Mouse (Mus musculus): ENCODE measurements around the gene Acss1. TPM values are rescaled to one million over a fixed set of nuclear protein-coding genes. Genes with fewer than 3 reads are reported as not detected.

The Acss1 gene
- polyA plus RNA-seq, 1 experiment from 2014 or later: 13.4 TPM

DNA sequence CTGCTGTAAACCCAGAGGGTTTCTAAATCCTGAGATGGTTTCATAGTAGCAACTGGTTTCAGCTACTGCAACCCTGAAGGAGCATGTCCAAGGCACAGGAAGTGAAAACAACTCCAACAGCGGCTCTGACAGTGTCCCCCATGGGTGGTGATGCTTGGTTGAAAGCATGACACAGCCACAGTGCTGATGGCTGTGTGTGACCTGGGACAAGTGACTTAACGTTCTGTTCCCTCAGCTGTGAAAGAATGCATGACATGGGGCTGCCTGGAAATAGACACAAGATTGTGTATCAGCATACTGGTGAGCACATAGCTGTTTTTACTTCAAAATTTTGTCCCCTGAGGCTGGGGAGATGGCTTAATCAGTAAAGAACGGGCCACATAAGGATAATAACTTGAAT is 46.6 kb downstream of the Acss1 start:
- TF ChIP-seq CTCF (IDR thresholded peaks at IDR 0.05): no peak
- TF ChIP-seq EP300 (IDR thresholded peaks at IDR 0.05): no peak
- Histone ChIP-seq H3K4me3 (ENCODE audit: low read depth, low read length) (no peak overlapping the region), H3K27me3 (replicated peaks; ENCODE audit: insufficient read depth, low read length) (no peaks in the 10 kb centered on the region), H3K36me3 (ENCODE audit: insufficient read depth, low read length) (0 out of 2 replicates have a peak, but pooled peaks cover under 1% of the 10 kb centered on the region), H3K27ac (ENCODE audit: low read length) (no peak overlapping the region), H3K9ac (replicated peaks; ENCODE audit: low read depth) (no peak overlapping the region), H3K4me1 (ENCODE audit: insufficient read depth, low read depth, low read length) (no peaks in the 10 kb centered on the region), H3K4me2 (replicated peaks; ENCODE audit: low read depth, low read length) (no peak overlapping the region), H3K9me3 (ENCODE audit: low read length) (no peaks in the 10 kb centered on the region)
- WGBS: 52% methylated on average over 3 of the region's 3 CpGs
- ATAC-seq (no peak), DNase-seq (ENCODE audit: low spot score) (no peak)

DNA sequence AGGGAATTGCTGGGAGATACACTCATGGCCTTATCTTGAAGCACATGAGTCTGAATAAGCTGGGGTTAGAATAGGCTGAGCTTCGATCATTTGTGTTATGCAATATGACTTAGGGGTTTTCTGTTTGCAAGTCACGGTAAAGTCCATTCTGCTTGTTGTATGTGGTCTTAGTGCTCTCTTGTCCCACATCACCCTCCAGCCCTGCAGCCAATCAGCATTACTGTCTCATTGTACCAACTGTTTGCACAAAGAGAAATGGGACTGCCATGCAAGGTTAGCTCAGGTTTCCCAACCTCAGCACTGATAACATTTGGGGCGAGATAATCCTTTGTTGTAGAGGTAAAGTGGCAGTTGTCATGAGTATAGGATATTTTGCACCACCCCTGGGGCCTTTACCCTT is 58.2 kb downstream of the Acss1 start:
- 65% methylated on average over 3 of the region's 3 CpGs for WGBS
- H3K27me3 ChIP-seq (replicated peaks; ENCODE audit: insufficient read depth, low read length): no peaks in the 10 kb centered on the region
- no peaks in the 10 kb centered on the region for H3K4me1 ChIP-seq (ENCODE audit: insufficient read depth, low read depth, low read length)
- H3K4me3 ChIP-seq (ENCODE audit: low read depth, low read length): no peak overlapping the region
- no peak for ATAC-seq
- H3K27ac ChIP-seq (ENCODE audit: low read length): no peak overlapping the region
- no peak overlapping the region for H3K9ac ChIP-seq (replicated peaks; ENCODE audit: low read depth)
- no peak for DNase-seq (ENCODE audit: low spot score)
- TF ChIP-seq CTCF (IDR thresholded peaks at IDR 0.05) (no peak), EP300 (IDR thresholded peaks at IDR 0.05) (no peak)
- no peak overlapping the region for H3K4me2 ChIP-seq (replicated peaks; ENCODE audit: low read depth, low read length)
- H3K9me3 ChIP-seq (ENCODE audit: low read length): no peaks in the 10 kb centered on the region
- H3K36me3 ChIP-seq (ENCODE audit: insufficient read depth, low read length): no peaks in the 10 kb centered on the region

DNA sequence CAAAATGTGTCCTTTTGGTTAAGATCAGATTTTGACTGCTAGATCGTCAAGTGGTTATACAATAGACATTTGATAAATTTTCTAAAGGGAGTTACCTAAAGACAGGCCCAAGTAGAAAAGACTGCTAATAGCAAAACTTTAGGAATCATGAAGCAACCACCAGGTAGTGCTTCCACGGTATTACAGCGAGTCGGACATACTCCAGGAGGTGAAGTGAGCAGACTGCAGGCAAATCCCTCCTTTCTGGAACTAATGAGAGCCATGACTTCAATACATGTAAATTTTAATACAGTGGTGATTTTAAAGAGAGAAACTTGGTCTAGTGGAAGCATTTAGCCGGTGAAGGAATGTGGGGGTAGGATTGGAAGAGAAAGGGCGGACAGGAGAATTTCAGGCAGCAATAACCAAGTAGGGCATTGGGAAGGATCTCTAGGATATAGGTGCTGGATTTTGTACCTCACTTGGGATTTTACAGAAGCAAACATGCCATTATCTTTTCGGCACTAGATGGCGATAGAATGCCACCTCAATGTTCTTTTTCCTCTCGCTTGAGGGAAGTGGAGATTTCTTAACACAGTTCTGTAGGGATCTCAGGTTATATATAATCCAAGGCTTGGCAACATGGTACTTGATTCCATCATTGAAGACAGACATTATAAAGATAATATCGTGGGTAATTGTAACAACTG is 59.3 kb downstream of the Acss1 start:
- WGBS: under 1% methylated on average over 10 of the region's 10 CpGs

DNA sequence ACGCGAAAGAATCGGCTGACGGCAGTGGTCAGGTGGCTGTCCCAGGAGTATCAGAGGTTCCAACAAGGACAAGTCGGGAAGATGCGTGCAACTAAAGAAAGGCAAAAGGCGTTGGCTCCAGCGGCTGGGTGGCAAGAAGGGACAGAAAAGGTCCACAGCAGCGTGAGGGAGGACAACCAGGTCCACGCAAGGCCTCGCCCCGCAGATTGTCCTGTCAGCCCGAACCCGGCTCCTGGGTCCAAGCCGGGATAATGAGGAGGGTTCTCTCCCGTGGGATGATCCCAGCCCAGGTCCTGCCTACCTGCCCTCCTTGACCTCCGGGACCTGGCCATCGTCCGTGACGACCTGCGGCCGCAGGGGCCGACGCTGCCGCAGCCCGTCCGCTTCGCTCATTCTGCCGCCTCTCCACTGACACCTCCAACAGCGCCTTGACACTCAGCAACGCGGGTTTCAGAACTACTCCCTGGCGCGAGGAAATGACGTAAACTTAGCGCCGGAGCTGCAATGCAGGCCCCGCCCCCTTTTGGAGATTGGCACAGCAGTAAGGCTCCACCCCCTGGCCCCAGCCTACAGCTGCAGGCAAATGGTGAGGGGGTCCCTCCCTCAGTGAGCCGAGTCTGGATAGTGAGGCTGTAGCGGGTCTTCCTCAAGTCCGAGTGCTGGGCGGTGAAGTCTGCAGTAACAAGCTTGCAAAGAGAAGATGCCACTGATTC is 60.1 kb downstream of the Acss1 start, which contains the start of gene Apmap:
Gene Apmap (minus strand): TSS at position 481 of the 713 bp plus-strand sequence.
- Histone ChIP-seq H3K9ac (replicated peaks; ENCODE audit: low read depth) (peak within 1 kb of the TSS; percentile 71), H3K4me2 (replicated peaks; ENCODE audit: low read depth, low read length) (peak within 1 kb of the TSS; percentile 93), H3K4me1 (ENCODE audit: insufficient read depth, low read depth, low read length) (no peaks in the 10 kb centered on the region), H3K27ac (ENCODE audit: low read length) (peak within 1 kb of the TSS; percentile 55), H3K4me3 (ENCODE audit: low read depth, low read length) (peak within 1 kb of the TSS; percentile 87), H3K9me3 (ENCODE audit: low read length) (no peaks in the 10 kb centered on the region), H3K36me3 (ENCODE audit: insufficient read depth, low read length) (no peaks in the 10 kb centered on the region), H3K27me3 (replicated peaks; ENCODE audit: insufficient read depth, low read length) (no peaks in the 10 kb centered on the region)
- ATAC-seq: peak; percentile 97
- under 1% methylated on average over 41 of the region's 42 CpGs for WGBS
- TF ChIP-seq CTCF (IDR thresholded peaks at IDR 0.05) (peak; percentile 48; the same call in 1 of the 2 replicates), EP300 (IDR thresholded peaks at IDR 0.05) (no peak)
- DNase-seq (ENCODE audit: low spot score): peak; percentile 99

More for the DNA sequence above, 59.3 kb downstream of the Acss1 start:
- DNase-seq (ENCODE audit: low spot score) (peak; percentile 89), ATAC-seq (peak; percentile 57)
- H3K9me3 ChIP-seq (ENCODE audit: low read length): no peaks in the 10 kb centered on the region
- H3K4me3 ChIP-seq (ENCODE audit: low read depth, low read length): peak overlapping the region; percentile 87
- H3K4me1 ChIP-seq (ENCODE audit: insufficient read depth, low read depth, low read length): no peaks in the 10 kb centered on the region
- peak overlapping the region; percentile 93 for H3K4me2 ChIP-seq (replicated peaks; ENCODE audit: low read depth, low read length)
- H3K9ac ChIP-seq (replicated peaks; ENCODE audit: low read depth): no peak overlapping the region; the same call in 1 of the 2 replicates
- no peak overlapping the region; the same call in none of the 2 replicates for H3K27ac ChIP-seq (ENCODE audit: low read length)
- no peaks in the 10 kb centered on the region for H3K27me3 ChIP-seq (replicated peaks; ENCODE audit: insufficient read depth, low read length)
- TF ChIP-seq CTCF (IDR thresholded peaks at IDR 0.05) (peak; percentile 93), EP300 (IDR thresholded peaks at IDR 0.05) (no peak)
- no peaks in the 10 kb centered on the region for H3K36me3 ChIP-seq (ENCODE audit: insufficient read depth, low read length)

DNA sequence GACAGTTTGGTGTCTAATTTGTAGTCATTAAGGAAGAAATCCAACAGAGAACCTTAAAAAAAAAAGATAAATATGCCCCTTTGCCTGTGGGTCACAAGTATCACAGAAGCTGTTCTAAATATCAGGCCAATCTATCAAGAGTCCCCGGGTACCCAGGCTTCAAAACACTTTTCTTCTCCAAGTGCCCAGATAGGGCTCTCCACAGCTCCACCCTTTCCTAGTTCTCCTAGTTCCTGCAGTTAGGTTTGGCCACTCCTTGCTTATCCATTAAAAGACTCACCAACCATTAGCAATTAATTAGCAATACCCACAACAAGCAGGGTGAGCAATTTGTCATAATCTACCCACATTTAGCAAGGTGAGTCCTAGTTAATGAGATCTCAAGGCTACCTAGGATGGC is 61.2 kb downstream of the Acss1 start:
- no peak overlapping the region for H3K4me3 ChIP-seq (ENCODE audit: low read depth, low read length)
- no peaks in the 10 kb centered on the region for H3K4me1 ChIP-seq (ENCODE audit: insufficient read depth, low read depth, low read length)
- H3K4me2 ChIP-seq (replicated peaks; ENCODE audit: low read depth, low read length): no peak overlapping the region
- DNase-seq (ENCODE audit: low spot score) (no peak), ATAC-seq (no peak)
- no peak overlapping the region for H3K9ac ChIP-seq (replicated peaks; ENCODE audit: low read depth)
- no peaks in the 10 kb centered on the region for H3K27me3 ChIP-seq (replicated peaks; ENCODE audit: insufficient read depth, low read length)
- no peaks in the 10 kb centered on the region for H3K9me3 ChIP-seq (ENCODE audit: low read length)
- WGBS: 10% methylated on average over 1 of the region's 1 CpGs
- TF ChIP-seq EP300 (IDR thresholded peaks at IDR 0.05): no peak
- no peak for TF ChIP-seq CTCF (IDR thresholded peaks at IDR 0.05)
- H3K27ac ChIP-seq (ENCODE audit: low read length): no peak overlapping the region
- no peaks in the 10 kb centered on the region for H3K36me3 ChIP-seq (ENCODE audit: insufficient read depth, low read length)

DNA sequence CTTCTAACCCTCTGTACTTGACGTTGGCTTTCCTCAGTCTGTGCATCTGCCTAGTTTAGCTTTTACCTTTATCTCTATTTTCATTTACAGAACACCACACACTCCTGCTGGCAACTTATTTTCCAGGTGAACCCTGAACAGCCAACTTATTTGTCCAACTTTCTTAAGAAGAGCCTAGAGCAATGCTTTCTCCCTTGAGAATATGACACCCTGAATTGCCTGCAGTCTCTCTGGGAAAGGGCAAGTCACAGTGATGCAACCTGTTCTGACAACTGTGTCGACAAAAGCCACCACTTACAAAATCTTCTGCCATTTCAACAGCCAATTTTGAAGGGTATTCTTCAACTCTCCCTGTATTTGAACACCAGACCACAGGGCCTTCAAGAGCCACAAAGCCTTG is 63.5 kb downstream of the Acss1 start:
- ATAC-seq (no peak), DNase-seq (ENCODE audit: low spot score) (no peak)
- Histone ChIP-seq H3K4me1 (ENCODE audit: insufficient read depth, low read depth, low read length) (no peaks in the 10 kb centered on the region), H3K9ac (replicated peaks; ENCODE audit: low read depth) (no peak overlapping the region), H3K9me3 (ENCODE audit: low read length) (no peaks in the 10 kb centered on the region), H3K36me3 (ENCODE audit: insufficient read depth, low read length) (no peaks in the 10 kb centered on the region), H3K4me2 (replicated peaks; ENCODE audit: low read depth, low read length) (no peak overlapping the region), H3K4me3 (ENCODE audit: low read depth, low read length) (no peak overlapping the region), H3K27me3 (replicated peaks; ENCODE audit: insufficient read depth, low read length) (no peaks in the 10 kb centered on the region), H3K27ac (ENCODE audit: low read length) (no peak overlapping the region)
- no peak for TF ChIP-seq CTCF (IDR thresholded peaks at IDR 0.05)
- no peak for TF ChIP-seq EP300 (IDR thresholded peaks at IDR 0.05)
- 73% methylated on average over 2 of the region's 2 CpGs for WGBS
